Mouse (Mus musculus): ENCODE results near the gene 4930467E23Rik.
"Not testable (repeated sequence)": the region's sequence is repeated elsewhere in the genome, so short reads cannot be mapped to it uniquely, and the experiment has no call there.

- not testable (repeated sequence) for TF ChIP-seq CTCF, EP300 (IDR thresholded peaks at IDR 0.05)
Measured at GRCm38 (mm10) chr8:19709488-19709887, 19.9 kb upstream of the 4930467E23Rik start.
